Comparison of ENCODE assay signal across 17 mouse cellular contexts in the genomic region with DNA sequence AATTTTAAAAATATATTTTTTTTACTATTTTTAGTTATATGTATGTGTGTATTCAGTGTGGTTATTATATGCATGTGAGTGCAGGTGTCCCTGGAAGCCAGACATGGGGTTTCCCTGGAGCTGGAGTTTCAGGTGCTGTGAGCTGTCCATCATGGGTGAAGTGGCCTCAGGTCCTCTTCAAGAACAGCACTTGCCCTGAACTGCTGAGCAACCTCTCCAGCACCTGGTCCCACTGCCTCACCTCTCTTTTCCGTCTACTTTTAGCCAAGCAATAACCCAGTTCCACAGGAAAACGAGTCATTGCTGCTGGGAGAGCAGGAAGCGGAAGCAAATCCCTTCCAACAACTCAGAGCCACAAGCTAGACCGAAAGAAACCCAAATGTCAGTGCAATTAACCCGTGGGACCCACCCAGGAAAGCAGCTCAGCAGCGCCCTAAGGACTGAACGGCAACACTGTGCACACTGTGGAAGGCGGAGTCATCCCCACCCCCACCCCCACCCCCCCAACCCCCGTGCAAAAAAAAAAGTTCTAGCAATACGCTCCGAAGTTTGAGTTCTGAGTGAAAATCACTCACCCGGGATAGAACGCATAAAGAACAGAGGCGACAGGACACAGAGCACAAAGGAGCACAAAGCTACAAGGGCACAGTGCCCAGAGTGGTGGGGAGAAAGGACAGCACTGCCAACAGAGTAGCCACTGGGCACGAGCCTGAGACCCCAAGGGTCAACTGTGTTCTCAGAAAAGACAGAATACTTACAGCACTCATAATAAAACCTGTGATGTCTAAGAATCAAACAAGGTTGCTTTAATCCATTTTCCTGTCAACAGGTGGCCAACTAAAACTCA. TPM values are rescaled to one million over a fixed set of nuclear protein-coding genes. Genes with fewer than 3 reads are reported as not detected.
DNase-seq lines count a peak whose midpoint lies in the region; ATAC-seq and TF ChIP-seq lines count a peak whose summit lies in the region.
"Had no signal": no experiment of that assay in that cellular context is flagged by ENCODE, and none has a peak within 500 bp of the region (broad histone marks: within the 10 kb centered on the region; RNA-seq: fewer than 3 reads in every experiment).

No protein-coding gene starts in this region.

- peak; percentile 9 for DNase-seq in cerebellum, adult 11-12 months
- DNase-seq in cerebellum, adult 2 months = no peak
- peak; percentile 39 for DNase-seq in hindbrain, postnatal 0 days (ENCODE audit: low spot score)
- DNase-seq in lung, adult 18-20 months = peak; percentile 42 to 58
- DNase-seq in lung, adult 2 months = no peak
- DNase-seq in stomach, postnatal 0 days (ENCODE audit: low spot score) = no peak
- DNase-seq: cerebellum, adult 18-20 months; midbrain, embryonic 14.5 days; thymus, postnatal 36 days had no signal

- TF ChIP-seq CTCF in cerebellum, adult 2 months (IDR thresholded peaks at IDR 0.05; ENCODE audit: borderline replicate concordance, insufficient read depth, low read depth, low read length) = no peak
- TF ChIP-seq CTCF in hindbrain, postnatal 0 days (IDR thresholded peaks at IDR 0.05; ENCODE audit: low read depth) = no peak
- TF ChIP-seq CTCF in lung, adult 2 months (IDR thresholded peaks at IDR 0.05; ENCODE audit: insufficient read depth, low read length) = no peak
- TF ChIP-seq CTCF in stomach, postnatal 0 days (IDR thresholded peaks at IDR 0.05; ENCODE audit: low read depth) = no peak

- WGBS in cerebellum, adult 2 months = 30% methylated on average over 15 of the region's 15 CpGs
- WGBS in hindbrain, postnatal 0 days = 43% methylated on average over 15 of the region's 15 CpGs
- 69% methylated on average over 15 of the region's 15 CpGs for WGBS in hindbrain, embryonic 12.5 days
- WGBS in lung, adult 2 months = 28% methylated on average over 15 of the region's 15 CpGs
- 55% methylated on average over 15 of the region's 15 CpGs for WGBS in stomach, postnatal 0 days

- TF ChIP-seq EP300 in stomach, postnatal 0 days (optimal IDR thresholded peaks at IDR 0.05) = no peak

- no peaks in the 10 kb centered on the region for H3K9me3 ChIP-seq in hindbrain, postnatal 0 days (ENCODE audit: low read length)
- H3K9me3 ChIP-seq in hindbrain, embryonic 12.5 days (replicated peaks) = no peaks in the 10 kb centered on the region
- no peaks in the 10 kb centered on the region for H3K9me3 ChIP-seq in stomach, postnatal 0 days (ENCODE audit: control insufficient read depth, low read length)
- H3K9me3 ChIP-seq: embryonic facial prominence, embryonic 15.5 days; forebrain, embryonic 13.5 days; neural tube, embryonic 12.5 days had no signal

- peaks cover 18% of the 10 kb centered on the region for H3K4me1 ChIP-seq in cerebellum, adult 2 months (ENCODE audit: control insufficient read depth, insufficient read depth, low read length)
- no peaks in the 10 kb centered on the region for H3K4me1 ChIP-seq in hindbrain, postnatal 0 days (ENCODE audit: insufficient read depth, low read length)
- peaks cover 11% of the 10 kb centered on the region for H3K4me1 ChIP-seq in hindbrain, embryonic 12.5 days
- peaks cover 14% of the 10 kb centered on the region for H3K4me1 ChIP-seq in lung, adult 2 months (ENCODE audit: control insufficient read depth, insufficient read depth, low read length)
- H3K4me1 ChIP-seq in stomach, postnatal 0 days (replicated peaks; ENCODE audit: control insufficient read depth, insufficient read depth) = no peaks in the 10 kb centered on the region

- no peak for TF ChIP-seq POLR2A in cerebellum, adult 2 months (IDR thresholded peaks at IDR 0.05; ENCODE audit: borderline replicate concordance, insufficient read depth, low read length)
- TF ChIP-seq POLR2A in lung, adult 2 months (IDR thresholded peaks at IDR 0.05; ENCODE audit: borderline replicate concordance, extremely low read depth, low read depth, low read length) = no peak

- H3K4me2 ChIP-seq in hindbrain, postnatal 0 days (ENCODE audit: low read depth, low read length) = no peak overlapping the region
- no peak overlapping the region for H3K4me2 ChIP-seq in hindbrain, embryonic 12.5 days (replicated peaks)
- no peak overlapping the region for H3K4me2 ChIP-seq in stomach, postnatal 0 days (replicated peaks; ENCODE audit: low read depth)
- H3K4me2 ChIP-seq: embryonic facial prominence, embryonic 15.5 days; forebrain, embryonic 13.5 days; neural tube, embryonic 12.5 days had no signal

- H3K27ac ChIP-seq in cerebellum, adult 2 months (ENCODE audit: insufficient read depth, low read length) = no peak overlapping the region
- H3K27ac ChIP-seq in hindbrain, postnatal 0 days = no peak overlapping the region
- no peak overlapping the region for H3K27ac ChIP-seq in hindbrain, embryonic 12.5 days
- H3K27ac ChIP-seq in stomach, postnatal 0 days (replicated peaks) = 0 out of 2 replicates have a peak overlapping the region, but pooled peaks have one; percentile 18
- H3K27ac ChIP-seq: embryonic facial prominence, embryonic 15.5 days; forebrain, embryonic 13.5 days; left cerebral cortex, adult 2 months; macrophage; neural tube, embryonic 12.5 days had no signal

- no peak overlapping the region for H3K9ac ChIP-seq in hindbrain, postnatal 0 days (replicated peaks; ENCODE audit: low read length)
- H3K9ac ChIP-seq in hindbrain, embryonic 12.5 days = no peak overlapping the region
- H3K9ac ChIP-seq in stomach, postnatal 0 days (ENCODE audit: low read length) = no peak overlapping the region
- H3K9ac ChIP-seq: embryonic facial prominence, embryonic 15.5 days; forebrain, embryonic 13.5 days; neural tube, embryonic 12.5 days had no signal

- no peak; the same call in 1 of the 2 replicates for ATAC-seq in hindbrain, postnatal 0 days
- ATAC-seq in hindbrain, embryonic 12.5 days (ENCODE audit: low FRiP score) = no peak
- ATAC-seq in stomach, postnatal 0 days (ENCODE audit: low FRiP score, low TSS enrichment) = no peak
- ATAC-seq in CD4-positive, CD25-positive, alpha-beta regulatory T cell, adult 4 months = no peak
- ATAC-seq: forebrain, embryonic 13.5 days; Patski had no signal

- H3K27me3 ChIP-seq in cerebellum, adult 2 months (ENCODE audit: control insufficient read depth, insufficient read depth, low read length) = no peaks in the 10 kb centered on the region
- no peaks in the 10 kb centered on the region for H3K27me3 ChIP-seq in hindbrain, postnatal 0 days (ENCODE audit: insufficient read depth, low read length)
- H3K27me3 ChIP-seq in hindbrain, embryonic 12.5 days = no peaks in the 10 kb centered on the region
- no peaks in the 10 kb centered on the region for H3K27me3 ChIP-seq in stomach, postnatal 0 days (ENCODE audit: control insufficient read depth, insufficient read depth, low read length)
- H3K27me3 ChIP-seq: embryonic facial prominence, embryonic 15.5 days; forebrain, embryonic 13.5 days; neural tube, embryonic 12.5 days; Patski had no signal

- no peak overlapping the region for H3K4me3 ChIP-seq in cerebellum, adult 2 months (replicated peaks; ENCODE audit: insufficient read depth, low read depth, low read length)
- no peak overlapping the region for H3K4me3 ChIP-seq in hindbrain, postnatal 0 days (ENCODE audit: low read length)
- H3K4me3 ChIP-seq in hindbrain, embryonic 12.5 days = no peak overlapping the region
- no peak overlapping the region for H3K4me3 ChIP-seq in lung, adult 2 months (replicated peaks; ENCODE audit: extremely low read depth, low read depth, low read length)
- no peak overlapping the region for H3K4me3 ChIP-seq in stomach, postnatal 0 days (ENCODE audit: low read depth, low read length)
- H3K4me3 ChIP-seq: embryonic facial prominence, embryonic 15.5 days; forebrain, embryonic 13.5 days; left cerebral cortex, adult 2 months; neural tube, embryonic 12.5 days had no signal

- 0 out of 2 replicates have a peak, but pooled peaks cover 12% of the 10 kb centered on the region for H3K36me3 ChIP-seq in hindbrain, postnatal 0 days (ENCODE audit: insufficient read depth, low read length)
- H3K36me3 ChIP-seq in hindbrain, embryonic 12.5 days = peaks cover 13% of the 10 kb centered on the region
- no peaks in the 10 kb centered on the region for H3K36me3 ChIP-seq in stomach, postnatal 0 days (ENCODE audit: control insufficient read depth, insufficient read depth, low read length)

RNA-seq across cellular contexts. Expression of a gene that starts 24.6 kb away (rescaled TPM):
- polyA plus RNA-seq in cerebellum, adult 2 months (2012; rRNA removed) = 26.5 and 27.0 TPM in 2 replicates
- total RNA-seq in hindbrain, postnatal 0 days (2014; rRNA removed) = 15.5 and 20.7 TPM in 2 replicates
- polyA plus RNA-seq in hindbrain, postnatal 0 days (2015; fragmentation: Nextera tagmentation; extraction: Ambion mirVana) = 13.2 TPM in 2 replicates
- polyA plus RNA-seq in hindbrain, embryonic 12.5 days (2016; fragmentation: Nextera tagmentation; extraction: Ambion mirVana) = 21.0 and 21.5 TPM in 2 replicates
- polyA plus RNA-seq in lung, adult 2 months (2012; rRNA removed) = 9.8 and 14.9 TPM in 2 replicates
- 10.4 and 10.5 TPM in 2 replicates for polyA plus RNA-seq in stomach, postnatal 0 days (2015; fragmentation: Nextera tagmentation; extraction: Ambion mirVana)
- 1 to 10 TPM; 6.3 to 8.8 TPM for polyA plus RNA-seq in CD4-positive, CD25-positive, alpha-beta regulatory T cell, adult 4 months (2017; shearing (Covaris generic))

Comparison
In these comparisons a context has a peak if more than half of its experiments do, and no peak if none do; other contexts are left out.
1. DNase-seq: peak in cerebellum, adult 11-12 months (single experiment), hindbrain, postnatal 0 days (single experiment) and lung, adult 18-20 months (2 of 2); none in cerebellum, adult 2 months (0 of 2), lung, adult 2 months (single experiment) and stomach, postnatal 0 days (single experiment).